In the genomic region with DNA sequence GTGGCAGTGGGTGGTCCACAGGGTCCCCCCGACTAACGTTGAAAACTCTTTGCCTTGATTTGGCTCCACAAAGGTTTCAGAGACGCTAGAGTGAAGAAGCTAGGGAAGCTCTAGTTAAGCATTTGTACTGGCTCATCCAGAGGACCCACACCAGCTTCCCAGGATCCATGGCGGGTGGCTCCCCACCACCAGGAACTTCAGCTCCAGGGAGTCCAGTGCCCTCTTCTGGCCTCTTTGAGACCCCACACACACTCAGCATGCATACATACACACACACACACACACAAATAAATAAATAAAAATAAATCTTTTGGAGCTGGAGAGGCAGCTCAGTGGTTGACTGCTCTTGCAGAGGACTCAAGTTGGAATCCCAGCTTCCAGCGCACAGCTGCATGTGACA, we compare ENCODE assay signal across 24 mouse cellular contexts. TPM values are rescaled to one million over a fixed set of nuclear protein-coding genes. Genes with fewer than 3 reads are reported as not detected.
A peak's percentile ranks its signal among the peaks of the same experiment; 100 is the strongest.
DNase-seq lines count a peak whose midpoint lies in the region; ATAC-seq and TF ChIP-seq lines count a peak whose summit lies in the region.
"Had no signal": no experiment of that assay in that cellular context is flagged by ENCODE, and none has a peak within 500 bp of the region (broad histone marks: within the 10 kb centered on the region; RNA-seq: fewer than 3 reads in every experiment).

No protein-coding gene starts in this region.

- no peak overlapping the region for H3K4me3 ChIP-seq in midbrain, postnatal 0 days (ENCODE audit: low read depth, low read length)
- no peak overlapping the region for H3K4me3 ChIP-seq in midbrain, embryonic 13.5 days (replicated peaks)
- H3K4me3 ChIP-seq in forebrain, embryonic 16.5 days (replicated peaks; ENCODE audit: low read length): no peak overlapping the region
- H3K4me3 ChIP-seq: embryonic facial prominence, embryonic 10.5 days; embryonic facial prominence, embryonic 12.5 days; forebrain, embryonic 13.5 days had no signal

- no peak overlapping the region for H3K4me2 ChIP-seq in midbrain, postnatal 0 days (ENCODE audit: low read depth, low read length, poor library complexity, severe bottlenecking)
- no peak overlapping the region for H3K4me2 ChIP-seq in midbrain, embryonic 13.5 days (replicated peaks)
- no peak overlapping the region for H3K4me2 ChIP-seq in forebrain, embryonic 16.5 days (ENCODE audit: low read length)
- H3K4me2 ChIP-seq: embryonic facial prominence, embryonic 12.5 days; forebrain, embryonic 13.5 days had no signal

- no peak overlapping the region for H3K27ac ChIP-seq in midbrain, postnatal 0 days (ENCODE audit: low read depth, low read length)
- H3K27ac ChIP-seq in midbrain, embryonic 13.5 days: no peak overlapping the region
- no peak overlapping the region for H3K27ac ChIP-seq in forebrain, embryonic 16.5 days (ENCODE audit: low read length)
- H3K27ac ChIP-seq: embryonic facial prominence, embryonic 10.5 days; embryonic facial prominence, embryonic 12.5 days; forebrain, embryonic 13.5 days had no signal

- H3K36me3 ChIP-seq in midbrain, postnatal 0 days (ENCODE audit: insufficient read depth, low read length): peaks cover 14% of the 10 kb centered on the region; the same call in 1 of the 2 replicates
- H3K36me3 ChIP-seq in midbrain, embryonic 13.5 days: peaks cover 34% of the 10 kb centered on the region
- H3K36me3 ChIP-seq in forebrain, embryonic 16.5 days (ENCODE audit: control insufficient read depth, insufficient read depth): peaks cover 5% of the 10 kb centered on the region

- no peaks in the 10 kb centered on the region for H3K27me3 ChIP-seq in midbrain, postnatal 0 days (ENCODE audit: insufficient read depth, low read length)
- no peaks in the 10 kb centered on the region for H3K27me3 ChIP-seq in midbrain, embryonic 13.5 days
- no peaks in the 10 kb centered on the region for H3K27me3 ChIP-seq in forebrain, embryonic 16.5 days (replicated peaks; ENCODE audit: control insufficient read depth, insufficient read depth, low read length)
- H3K27me3 ChIP-seq: embryonic facial prominence, embryonic 12.5 days; forebrain, embryonic 13.5 days; Patski had no signal

- no peaks in the 10 kb centered on the region for H3K4me1 ChIP-seq in midbrain, postnatal 0 days (ENCODE audit: insufficient read depth, low read length)
- peaks cover 13% of the 10 kb centered on the region for H3K4me1 ChIP-seq in midbrain, embryonic 13.5 days (replicated peaks)
- peaks cover 20% of the 10 kb centered on the region for H3K4me1 ChIP-seq in forebrain, embryonic 16.5 days (replicated peaks; ENCODE audit: control insufficient read depth, insufficient read depth, low read length)
- H3K4me1 ChIP-seq: embryonic facial prominence, embryonic 12.5 days had no signal

- TF ChIP-seq CTCF in midbrain, postnatal 0 days (IDR thresholded peaks at IDR 0.05): 0 out of 2 replicates have a peak, but pooled peaks have one; percentile 5

- no peaks in the 10 kb centered on the region for H3K9me3 ChIP-seq in midbrain, postnatal 0 days (ENCODE audit: low read length)
- no peaks in the 10 kb centered on the region for H3K9me3 ChIP-seq in midbrain, embryonic 13.5 days
- no peaks in the 10 kb centered on the region for H3K9me3 ChIP-seq in forebrain, embryonic 16.5 days (ENCODE audit: control insufficient read depth, low read length)
- H3K9me3 ChIP-seq: embryonic facial prominence, embryonic 10.5 days; embryonic facial prominence, embryonic 12.5 days; forebrain, embryonic 13.5 days; G1E had no signal

- WGBS in midbrain, postnatal 0 days: 86% methylated on average over 5 of the region's 5 CpGs
- WGBS in midbrain, embryonic 13.5 days: 84% methylated on average over 5 of the region's 5 CpGs
- 93% methylated on average over 5 of the region's 5 CpGs for WGBS in forebrain, embryonic 16.5 days

- no peak for ATAC-seq in midbrain, postnatal 0 days (ENCODE audit: low FRiP score)
- no peak for ATAC-seq in midbrain, embryonic 13.5 days
- ATAC-seq in forebrain, embryonic 16.5 days: no peak
- ATAC-seq: activated CD4-positive, CD25-positive, alpha-beta regulatory T cell, adult 4 months; CD4-positive, CD25-positive, alpha-beta regulatory T cell, adult 4 months; forebrain, embryonic 13.5 days; forebrain, postnatal 0 days; Patski had no signal

- DNase-seq in midbrain, postnatal 0 days (ENCODE audit: low spot score): no peak
- DNase-seq in ES-CJ7 (ENCODE audit: low read depth, low spot score) (peak; percentile 63), R1 (ENCODE audit: low read depth, low spot score) (peak; percentile 55)
- DNase-seq in adrenal gland, adult 18-20 months (ENCODE audit: low spot score in 2 of 2): no peak
- DNase-seq in kidney, postnatal 36 days: no peak
- DNase-seq: adrenal gland, adult 2 months; adrenal gland, postnatal 10 days; adrenal gland, postnatal 25 days; B cell, adult 2 months; cerebellum, adult 11 months; cerebellum, adult 18-20 months; cerebellum, adult 8-10 months; cerebellum, adult 9-11 months; cerebellum, postnatal 14 days; forebrain, postnatal 0 days had no signal

- no peak overlapping the region for H3K9ac ChIP-seq in midbrain, postnatal 0 days (replicated peaks; ENCODE audit: low read length, poor library complexity, severe bottlenecking)
- no peak overlapping the region for H3K9ac ChIP-seq in midbrain, embryonic 13.5 days (replicated peaks)
- H3K9ac ChIP-seq in forebrain, embryonic 16.5 days (replicated peaks; ENCODE audit: low read depth, low read length): no peak overlapping the region
- H3K9ac ChIP-seq: embryonic facial prominence, embryonic 12.5 days; forebrain, embryonic 13.5 days; forebrain, postnatal 0 days had no signal

RNA-seq across cellular contexts. Expression of a gene that starts 16.4 kb away (rescaled TPM):
- 22.3 and 22.8 TPM in 2 replicates for total RNA-seq in midbrain, postnatal 0 days (2014; rRNA removed)
- 5.1 and 5.6 TPM in 2 replicates for polyA plus RNA-seq in midbrain, postnatal 0 days (2015; fragmentation: Nextera tagmentation; extraction: Ambion mirVana)
- 1.2 and 1.9 TPM in 2 replicates for polyA plus RNA-seq in midbrain, embryonic 13.5 days (2015; fragmentation: Nextera tagmentation; extraction: Ambion mirVana)
- total RNA-seq in adrenal gland, adult 18-20 months (2021): 1 to 10 TPM; 2.3 to 9.4 TPM
- 7.5 and 7.6 TPM in 2 replicates for polyA plus RNA-seq in forebrain, embryonic 16.5 days (2015; fragmentation: Nextera tagmentation; extraction: Ambion mirVana)
- polyA plus RNA-seq: activated CD4-positive, CD25-positive, alpha-beta regulatory T cell, adult 4 months; CD4-positive, CD25-positive, alpha-beta regulatory T cell, adult 4 months; G1E had no signal

Comparison
In these comparisons a context has a peak if more than half of its experiments do, and no peak if none do; other contexts are left out.
1. DNase-seq: peak in ES-CJ7 (single experiment) and R1 (single experiment); none in midbrain, postnatal 0 days (single experiment), adrenal gland, adult 18-20 months (0 of 2) and kidney, postnatal 36 days (0 of 2).